Mouse (Mus musculus) lung, adult 2 months (tissue): ENCODE results near the gene Cldn34b2.

ENCODE experiments used
- CTCF ChIP-seq: fragments of 200-500 bp; IDR thresholded peaks from 2 replicates; pipeline ENCODE4 v1.5.1; 2011; ENCODE audit warnings: mild to moderate bottlenecking, low read length, control low read depth; ENCODE audit not compliant: insufficient read depth
- POLR2A ChIP-seq: fragments of 200-500 bp; IDR thresholded peaks from 2 replicates; pipeline ENCODE4 v1.6.1; 2011; ENCODE audit warnings: low read depth, mild to moderate bottlenecking, control low read depth, low read length, borderline replicate concordance; ENCODE audit errors: extremely low read depth

- no peak for TF ChIP-seq CTCF
- no peak for TF ChIP-seq POLR2A
Measured at GRCm38 (mm10) chrX:155177640-155178039, 49.4 kb upstream of the Cldn34b2 start.
